Mouse (Mus musculus) lung, adult 18-20 months (tissue): ENCODE data around the gene Lifr.

Source experiments
- DNase-seq, 2 experiments: peaks; one replicate each; pipeline ENCODE4 v3.0.0; 2022; ENCODE audit warnings: mixed read lengths in 2 of 2

The Lifr gene

DNA sequence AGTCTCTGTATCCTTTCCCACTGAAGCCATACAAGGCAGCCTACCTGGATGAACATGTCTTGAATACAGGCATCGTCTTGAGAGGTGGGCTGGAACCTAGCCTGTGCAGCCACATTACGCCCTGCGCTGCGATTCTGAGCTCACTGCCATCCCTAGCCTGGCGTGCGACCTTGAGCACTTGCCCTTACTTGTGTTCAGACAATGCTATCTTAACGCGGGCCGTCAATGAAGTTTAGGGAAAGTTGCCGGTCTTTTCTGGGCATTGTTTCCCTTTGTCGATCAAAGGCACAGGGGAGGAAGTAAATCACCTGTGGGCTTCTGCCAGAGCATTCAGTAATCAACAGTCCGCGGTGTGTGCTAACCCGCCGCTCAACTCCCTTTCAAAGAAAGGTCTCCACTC lies 8.6 kb upstream of the Lifr start:
- no peak for DNase-seq

GRCm38 (mm10) chr15:7082901-7083300 lies 7.5 kb upstream of the Lifr start:
- no peak for DNase-seq

- peak; percentile 32 to 38 for DNase-seq
Observed at GRCm38 (mm10) chr15:7084780-7085497, 5.5 kb upstream of the Lifr start.

- DNase-seq: peak; percentile 23 to 52
Observed at GRCm38 (mm10) chr15:7088691-7089090, 1.7 kb upstream of the Lifr start.

DNA sequence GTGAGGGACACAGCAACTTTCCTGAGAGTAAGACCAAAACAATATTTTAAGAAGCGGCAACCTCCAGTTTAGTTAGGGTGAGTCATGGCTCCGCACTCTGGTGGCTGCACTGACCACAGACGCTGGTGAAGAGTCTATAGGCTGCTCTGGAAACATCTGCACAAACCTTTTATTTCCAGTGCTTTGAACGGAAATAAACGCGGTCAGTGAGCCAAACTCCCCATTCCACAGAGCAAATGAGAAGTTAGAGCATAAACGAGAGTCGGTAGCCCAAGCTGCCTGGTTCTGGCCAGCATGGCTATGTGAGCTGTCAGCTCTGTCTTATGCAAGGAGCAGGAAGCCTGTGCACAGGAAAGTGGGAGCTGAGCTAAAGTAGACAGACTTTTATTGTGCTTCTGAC lies 1.9 kb downstream of the Lifr start:
- no peak for DNase-seq

DNA sequence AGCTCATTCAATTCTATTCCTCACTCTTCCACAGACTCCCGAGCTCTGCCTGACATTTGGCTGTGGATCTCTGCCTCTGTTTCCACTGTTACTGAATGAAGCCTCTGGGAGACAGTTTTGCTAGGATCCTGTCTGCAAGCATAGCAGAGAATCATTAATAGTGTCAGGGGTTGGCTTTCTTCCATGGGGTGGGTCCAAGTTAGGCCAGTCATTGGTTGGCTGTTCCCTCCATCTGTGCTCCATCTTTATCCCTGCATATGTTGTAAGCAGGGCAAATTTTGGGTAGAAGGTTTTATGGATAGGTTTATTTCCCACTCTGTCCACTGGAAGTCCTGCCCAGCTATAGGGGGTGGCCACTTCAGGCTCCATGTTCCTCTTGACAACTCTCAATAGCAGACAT lies 9.0 kb downstream of the Lifr start:
- no peak for DNase-seq

DNA sequence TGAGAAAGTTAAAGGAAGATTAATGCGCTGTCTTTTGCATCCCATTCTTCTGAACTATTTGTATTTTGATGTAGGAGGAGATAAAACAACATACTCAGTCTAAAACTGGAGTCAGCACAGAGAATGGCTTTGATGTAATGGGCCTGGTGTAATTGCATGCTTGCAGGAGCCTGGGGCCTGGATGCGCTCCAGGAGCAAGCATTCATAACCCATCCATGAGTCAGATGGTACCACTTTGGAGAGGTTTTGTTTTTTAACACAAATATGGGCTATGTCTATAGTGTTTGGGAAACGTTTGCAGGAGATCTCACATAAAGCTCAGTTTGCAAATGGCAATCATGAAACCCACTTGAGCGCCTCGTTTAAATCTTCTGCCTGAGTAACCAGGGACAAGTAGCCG lies 9.8 kb downstream of the Lifr start:
- no peak for DNase-seq

GRCm38 (mm10) chr15:7103051-7103450 lies 12.6 kb downstream of the Lifr start:
- no peak for DNase-seq

- DNase-seq: peak in 1 of 2 experiments; percentile 29
Observed at GRCm38 (mm10) chr15:7105224-7105623, 14.8 kb downstream of the Lifr start.

DNA sequence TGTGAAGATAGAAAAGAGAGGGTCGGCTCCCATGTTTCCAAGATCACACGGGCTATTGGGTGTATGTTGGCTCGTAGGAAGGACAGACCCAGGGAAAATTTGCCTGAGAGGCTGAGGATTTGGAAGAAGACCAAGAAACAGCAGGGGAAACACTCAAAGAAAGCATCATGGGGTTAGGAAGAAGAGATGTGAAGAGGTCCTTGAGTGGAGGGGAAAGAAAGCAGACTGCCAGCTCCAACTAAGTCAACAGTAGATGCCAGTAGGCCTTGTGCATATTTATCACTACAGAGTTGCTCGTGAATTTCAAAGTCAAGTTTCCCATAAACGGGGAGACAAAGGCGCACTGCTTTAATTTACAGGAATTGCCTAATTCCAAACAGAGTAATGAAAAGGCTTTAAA lies 17.7 kb downstream of the Lifr start:
- peak in 1 of 2 experiments; percentile 41 for DNase-seq

GRCm38 (mm10) chr15:7112227-7112907 lies 22.0 kb downstream of the Lifr start:
- no peak for DNase-seq

- no peak for DNase-seq
Observed at GRCm38 (mm10) chr15:7113906-7114305, 23.5 kb downstream of the Lifr start.

GRCm38 (mm10) chr15:7115326-7116003 lies 25.1 kb downstream of the Lifr start:
- DNase-seq: no peak

GRCm38 (mm10) chr15:7116216-7116615 lies 25.8 kb downstream of the Lifr start:
- no peak for DNase-seq

GRCm38 (mm10) chr15:7116699-7117098 lies 26.3 kb downstream of the Lifr start:
- DNase-seq: no peak

DNA sequence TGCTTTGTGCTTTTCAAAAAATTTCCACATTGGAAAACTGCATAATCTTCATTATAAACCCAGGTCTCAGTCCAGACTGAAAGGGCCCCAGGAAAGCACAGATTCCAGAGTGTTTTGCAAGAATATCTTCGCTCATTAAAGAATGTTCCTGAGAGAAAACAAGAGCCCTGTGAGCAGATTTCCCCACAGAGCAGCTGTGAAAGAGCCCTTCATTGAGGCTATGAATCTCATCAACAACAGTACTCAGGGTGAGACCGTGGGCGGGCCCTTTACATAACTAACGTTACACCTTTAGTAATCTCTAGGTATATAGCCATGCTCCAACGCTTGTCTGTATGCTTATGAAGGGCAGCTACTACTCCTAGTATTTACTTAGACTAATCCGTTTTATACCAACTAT lies 27.5 kb downstream of the Lifr start:
- DNase-seq: peak in 1 of 2 experiments; percentile 55

- DNase-seq: peak in 1 of 2 experiments; percentile 49
Observed at GRCm38 (mm10) chr15:7118849-7119248, 28.4 kb downstream of the Lifr start.

DNA sequence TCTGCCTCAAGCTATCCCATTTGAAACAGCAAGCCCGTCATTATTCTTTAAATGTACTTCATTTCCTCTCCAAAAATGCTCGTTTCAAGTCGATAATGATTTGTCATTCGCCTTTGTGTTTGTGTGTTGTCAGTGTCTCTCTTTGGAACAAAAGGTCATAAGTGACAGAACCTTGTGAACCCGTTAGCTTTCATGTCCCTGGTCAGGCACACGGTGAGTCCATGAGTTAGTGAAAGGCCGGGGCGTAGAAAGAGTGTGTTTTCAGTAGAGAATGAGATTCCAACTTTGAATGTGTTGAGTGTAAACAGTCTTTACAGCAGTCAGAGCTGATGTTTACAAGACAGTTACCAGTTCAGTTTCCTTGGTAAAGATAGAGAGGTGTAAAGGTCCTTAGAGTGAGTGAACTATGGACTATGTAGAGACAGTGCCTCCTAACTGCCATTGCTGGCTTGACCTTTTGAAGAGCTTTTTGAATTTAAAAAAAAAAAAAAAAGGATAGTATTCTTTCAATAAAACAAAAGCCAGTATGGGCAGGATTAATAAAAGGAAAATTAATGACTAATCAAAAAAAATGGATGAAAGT lies 29.6 kb downstream of the Lifr start:
- DNase-seq: no peak

GRCm38 (mm10) chr15:7123781-7124450 lies 33.5 kb downstream of the Lifr start:
- no peak for DNase-seq

- no peak for DNase-seq
Observed at GRCm38 (mm10) chr15:7126171-7126570, 35.8 kb downstream of the Lifr start.

- DNase-seq: peak; percentile 61 to 63
Observed at GRCm38 (mm10) chr15:7128627-7129126, 38.3 kb downstream of the Lifr start.

DNA sequence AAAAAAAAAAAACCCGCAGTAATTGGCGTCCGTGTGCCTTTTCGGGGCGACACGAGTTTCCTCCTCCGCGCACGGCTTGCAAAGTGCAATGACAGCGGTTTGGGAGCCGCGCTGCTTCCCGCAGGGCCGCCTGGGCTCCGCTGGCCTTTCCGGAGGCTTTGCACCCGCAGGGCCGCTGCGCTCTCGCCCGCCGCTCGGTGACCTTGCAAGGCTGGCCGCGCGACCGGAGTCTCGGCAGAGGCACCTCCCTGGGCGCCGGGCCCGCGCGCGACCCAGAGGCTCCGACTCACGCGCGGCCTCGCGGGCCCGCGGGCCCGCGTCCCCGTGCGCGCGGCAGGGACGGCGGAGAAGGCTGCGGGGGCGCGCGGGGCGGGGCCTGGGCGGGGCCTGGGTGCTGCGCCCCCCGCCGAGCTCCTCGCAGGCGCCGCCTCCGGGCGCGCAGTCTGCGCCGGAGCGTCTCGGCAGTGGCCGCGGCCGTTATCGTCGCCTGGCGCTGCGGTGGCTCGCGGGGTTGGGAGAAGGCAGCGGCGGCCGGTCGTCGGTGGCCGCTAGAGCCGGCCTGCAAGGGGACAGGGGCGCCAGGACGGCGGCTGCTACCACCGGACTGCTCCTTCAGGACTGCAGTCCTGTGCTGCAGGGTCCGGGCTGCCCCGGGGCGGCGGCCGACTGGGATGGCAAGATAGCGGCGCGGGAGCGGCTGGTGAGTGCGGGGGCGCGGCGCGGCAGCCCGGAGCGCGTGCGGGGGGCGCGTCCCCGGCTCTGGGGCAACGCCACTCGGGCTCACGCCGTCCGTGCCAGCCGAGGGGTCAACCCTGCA lies 38.9 kb downstream of the Lifr start:
- peak; percentile 83 to 87 for DNase-seq
